Mouse (Mus musculus): ENCODE results near the gene Pou2f2. TPM values are rescaled to one million over a fixed set of nuclear protein-coding genes. Genes with fewer than 3 reads are reported as not detected.
A peak's percentile ranks its signal among the peaks of the same experiment; 100 is the strongest.

Pou2f2 gene
- polyA plus RNA-seq, 1 experiment from 2014 or later = 2.9 TPM

DNA sequence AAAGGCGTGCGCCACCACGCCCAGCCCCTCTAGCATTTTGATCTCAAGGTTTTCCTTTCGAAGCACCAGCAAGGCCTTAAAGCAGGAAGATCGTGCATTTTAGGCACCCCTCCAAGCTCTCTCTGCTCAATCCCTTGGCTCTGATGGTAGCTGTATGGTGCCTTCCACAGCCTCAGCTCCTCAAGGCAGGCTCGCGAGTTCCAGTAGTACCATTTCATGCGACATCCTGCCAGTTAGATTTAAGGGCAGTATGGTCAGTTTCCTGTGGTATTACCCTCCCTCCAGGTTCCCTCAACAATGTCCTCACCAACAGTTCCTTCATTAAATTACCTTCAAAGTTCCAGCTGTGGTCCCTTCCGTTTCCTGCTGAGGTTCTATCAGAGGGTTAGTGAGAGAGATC, 16.6 kb upstream of the Pou2f2 start:
- no peak overlapping the region for H3K9ac ChIP-seq (replicated peaks)
- no peaks in the 10 kb centered on the region for H3K9me3 ChIP-seq (ENCODE audit: low read length)
- TF ChIP-seq EP300 (IDR thresholded peaks at IDR 0.05; ENCODE audit: low read depth) (no peak), CTCF (IDR thresholded peaks at IDR 0.05; ENCODE audit: low read depth) (no peak)
- no peak overlapping the region for H3K27ac ChIP-seq (ENCODE audit: low read depth)
- no peak for DNase-seq
- H3K27me3 ChIP-seq (ENCODE audit: insufficient read depth, low read length) = no peaks in the 10 kb centered on the region
- ATAC-seq = no peak
- H3K4me2 ChIP-seq (ENCODE audit: low read depth, low read length) = no peak overlapping the region
- peaks cover 20% of the 10 kb centered on the region for H3K4me1 ChIP-seq (ENCODE audit: insufficient read depth)
- WGBS (ENCODE audit: insufficient replicate concordance) = 62% methylated on average over 9 of the region's 9 CpGs
- H3K4me3 ChIP-seq (ENCODE audit: low read depth, low read length) = no peak overlapping the region
- peaks cover 5% of the 10 kb centered on the region; the same call in 1 of the 2 replicates for H3K36me3 ChIP-seq (replicated peaks; ENCODE audit: insufficient read depth, low read length)

- TF ChIP-seq EP300 (IDR thresholded peaks at IDR 0.05; ENCODE audit: low read depth) = peak; percentile 71; the same call in 1 of the 2 replicates
- TF ChIP-seq CTCF (IDR thresholded peaks at IDR 0.05; ENCODE audit: low read depth) = no peak
- no peak for DNase-seq
- 88% methylated on average over 3 of the region's 3 CpGs for WGBS (ENCODE audit: insufficient replicate concordance)
- Histone ChIP-seq H3K9ac (replicated peaks) (no peak overlapping the region), H3K27ac (ENCODE audit: low read depth) (peak overlapping the region; percentile 46; the same call in 1 of the 2 replicates), H3K4me1 (ENCODE audit: insufficient read depth) (peaks cover 20% of the 10 kb centered on the region), H3K27me3 (ENCODE audit: insufficient read depth, low read length) (no peaks in the 10 kb centered on the region), H3K9me3 (ENCODE audit: low read length) (no peaks in the 10 kb centered on the region), H3K36me3 (replicated peaks; ENCODE audit: insufficient read depth, low read length) (0 out of 2 replicates have a peak, but pooled peaks cover 1% of the 10 kb centered on the region), H3K4me3 (ENCODE audit: low read depth, low read length) (no peak overlapping the region), H3K4me2 (ENCODE audit: low read depth, low read length) (peak overlapping the region; percentile 38)
- ATAC-seq = peak; percentile 46
Observed at GRCm38 (mm10) chr7:25195148-25195547, 15.6 kb upstream of the Pou2f2 start.

DNA sequence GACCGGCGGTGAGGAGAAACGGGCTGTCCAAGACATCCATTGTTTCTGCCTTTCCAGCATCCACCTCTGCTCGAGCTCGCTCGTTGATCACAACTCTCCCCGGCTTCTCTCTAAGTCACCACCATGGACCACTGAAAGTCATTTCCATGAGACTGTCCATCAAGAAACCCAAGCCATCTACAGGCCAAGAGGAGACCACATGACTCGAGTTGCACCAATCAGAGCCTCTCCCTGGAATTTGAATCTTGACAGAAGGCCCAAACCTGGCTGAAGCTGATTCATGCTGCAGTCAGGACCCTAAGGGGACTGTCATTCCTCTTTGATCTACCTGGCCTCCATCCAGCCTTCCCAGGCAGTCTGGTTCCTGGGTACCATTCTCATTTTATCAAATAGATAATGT, 12.6 kb upstream of the Pou2f2 start:
- no peaks in the 10 kb centered on the region for H3K27me3 ChIP-seq (ENCODE audit: insufficient read depth, low read length)
- H3K4me3 ChIP-seq (ENCODE audit: low read depth, low read length) = no peak overlapping the region
- H3K36me3 ChIP-seq (replicated peaks; ENCODE audit: insufficient read depth, low read length) = no peaks in the 10 kb centered on the region
- no peak overlapping the region for H3K9ac ChIP-seq (replicated peaks)
- H3K4me1 ChIP-seq (ENCODE audit: insufficient read depth) = peaks cover 12% of the 10 kb centered on the region
- DNase-seq (no peak), ATAC-seq (no peak)
- no peak overlapping the region for H3K27ac ChIP-seq (ENCODE audit: low read depth)
- no peaks in the 10 kb centered on the region for H3K9me3 ChIP-seq (ENCODE audit: low read length)
- 85% methylated on average over 8 of the region's 8 CpGs for WGBS (ENCODE audit: insufficient replicate concordance)
- no peak for TF ChIP-seq EP300 (IDR thresholded peaks at IDR 0.05; ENCODE audit: low read depth)
- no peak for TF ChIP-seq CTCF (IDR thresholded peaks at IDR 0.05; ENCODE audit: low read depth)
- no peak overlapping the region for H3K4me2 ChIP-seq (ENCODE audit: low read depth, low read length)

- WGBS (ENCODE audit: insufficient replicate concordance) = 74% methylated on average over 11 of the region's 11 CpGs
- H3K9ac ChIP-seq (replicated peaks) = no peak overlapping the region
Observed at GRCm38 (mm10) chr7:25190806-25191205, 11.3 kb upstream of the Pou2f2 start.

DNA sequence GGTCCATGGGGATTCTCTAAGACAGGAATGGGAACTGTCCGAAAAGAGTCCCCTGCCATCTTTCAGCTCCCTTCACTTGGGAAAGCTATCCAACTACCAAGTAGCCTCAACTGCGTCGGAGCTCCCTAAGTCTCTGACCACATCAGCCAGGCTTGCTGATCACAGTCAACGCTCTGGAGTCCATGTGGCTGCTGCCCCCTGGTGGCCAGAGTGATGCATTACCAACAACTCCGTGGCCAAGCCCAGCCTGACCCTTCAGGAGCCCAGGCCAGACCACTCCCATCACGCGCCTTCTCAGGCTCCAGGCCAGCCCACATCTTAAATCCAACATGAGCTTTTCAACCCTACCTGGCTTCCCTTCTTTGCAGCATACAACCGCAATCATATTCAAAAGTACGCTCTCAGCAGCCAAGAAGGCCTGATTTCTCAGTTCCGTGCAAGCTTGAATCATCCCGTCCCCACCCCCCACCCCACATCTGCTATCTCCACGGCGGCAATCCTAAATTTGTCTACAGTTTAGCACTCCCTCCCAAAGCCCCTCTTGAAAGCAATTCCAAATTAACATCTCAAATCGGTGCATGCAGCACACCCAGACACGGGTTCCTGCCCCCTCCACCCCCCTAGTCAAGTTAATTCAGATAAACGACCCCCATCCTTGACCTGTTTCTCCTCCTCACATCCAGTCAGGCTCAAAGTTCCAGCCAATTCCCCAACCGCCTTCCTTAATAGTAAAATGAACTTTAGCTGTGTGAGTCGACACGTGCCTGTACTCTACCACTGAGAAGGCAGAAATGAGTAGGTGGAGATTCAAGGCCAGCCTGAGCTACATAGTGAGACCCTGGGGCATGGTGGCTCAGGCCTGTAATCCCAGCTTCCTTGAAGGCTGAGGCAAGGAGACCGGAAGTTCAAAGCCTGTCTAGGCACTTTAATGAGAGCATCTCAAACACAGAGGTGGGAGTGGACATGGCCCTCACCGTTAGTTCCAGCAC, 8.4 kb upstream of the Pou2f2 start:
- Histone ChIP-seq H3K4me2 (ENCODE audit: low read depth, low read length) (no peak overlapping the region), H3K36me3 (replicated peaks; ENCODE audit: insufficient read depth, low read length) (no peaks in the 10 kb centered on the region), H3K27me3 (ENCODE audit: insufficient read depth, low read length) (peaks cover under 1% of the 10 kb centered on the region; the same call in 1 of the 2 replicates), H3K27ac (ENCODE audit: low read depth) (no peak overlapping the region), H3K9me3 (ENCODE audit: low read length) (no peaks in the 10 kb centered on the region), H3K4me3 (ENCODE audit: low read depth, low read length) (no peak overlapping the region), H3K9ac (replicated peaks) (no peak overlapping the region), H3K4me1 (ENCODE audit: insufficient read depth) (no peaks in the 10 kb centered on the region)
- TF ChIP-seq CTCF (IDR thresholded peaks at IDR 0.05; ENCODE audit: low read depth) (peak; percentile 99), EP300 (IDR thresholded peaks at IDR 0.05; ENCODE audit: low read depth) (no peak)
- ATAC-seq = peak; percentile 73
- 36% methylated on average over 21 of the region's 21 CpGs for WGBS (ENCODE audit: insufficient replicate concordance)
- DNase-seq = peak; percentile 89

More at GRCm38 (mm10) chr7:25190806-25191205, 11.3 kb upstream of the Pou2f2 start:
- H3K4me3 ChIP-seq (ENCODE audit: low read depth, low read length) = no peak overlapping the region
- no peak overlapping the region for H3K27ac ChIP-seq (ENCODE audit: low read depth)
- TF ChIP-seq EP300 (IDR thresholded peaks at IDR 0.05; ENCODE audit: low read depth) (no peak), CTCF (IDR thresholded peaks at IDR 0.05; ENCODE audit: low read depth) (no peak)
- ATAC-seq (no peak), DNase-seq (no peak)
- no peaks in the 10 kb centered on the region for H3K27me3 ChIP-seq (ENCODE audit: insufficient read depth, low read length)
- H3K36me3 ChIP-seq (replicated peaks; ENCODE audit: insufficient read depth, low read length) = no peaks in the 10 kb centered on the region
- H3K4me2 ChIP-seq (ENCODE audit: low read depth, low read length) = no peak overlapping the region
- H3K9me3 ChIP-seq (ENCODE audit: low read length) = no peaks in the 10 kb centered on the region
- H3K4me1 ChIP-seq (ENCODE audit: insufficient read depth) = peaks cover 7% of the 10 kb centered on the region; the same call in 1 of the 2 replicates

GRCm38 (mm10) chr7:25184091-25184490, 4.6 kb upstream of the Pou2f2 start:
- Histone ChIP-seq H3K9ac (replicated peaks) (no peak overlapping the region), H3K27me3 (ENCODE audit: insufficient read depth, low read length) (peaks cover 38% of the 10 kb centered on the region), H3K4me1 (ENCODE audit: insufficient read depth) (peaks cover 7% of the 10 kb centered on the region), H3K4me2 (ENCODE audit: low read depth, low read length) (no peak overlapping the region), H3K27ac (ENCODE audit: low read depth) (no peak overlapping the region), H3K9me3 (ENCODE audit: low read length) (no peaks in the 10 kb centered on the region), H3K4me3 (ENCODE audit: low read depth, low read length) (no peak overlapping the region), H3K36me3 (replicated peaks; ENCODE audit: insufficient read depth, low read length) (no peaks in the 10 kb centered on the region)
- TF ChIP-seq CTCF (IDR thresholded peaks at IDR 0.05; ENCODE audit: low read depth) = no peak
- TF ChIP-seq EP300 (IDR thresholded peaks at IDR 0.05; ENCODE audit: low read depth) = no peak
- DNase-seq (no peak), ATAC-seq (no peak)
- 53% methylated on average over 6 of the region's 6 CpGs for WGBS (ENCODE audit: insufficient replicate concordance)
